Mouse (Mus musculus): Measurements from ENCODE around the gene Olfr825.
"Not testable (repeated sequence)": the region's sequence is repeated elsewhere in the genome, so short reads cannot be mapped to it uniquely, and the experiment has no call there.

The Olfr825 gene

GRCm38 (mm10) chr10:130166666-130167065, at the start of gene Olfr825:
Gene Olfr825, minus strand, starts transcription at chr10:130166766.
- no peak for DNase-seq

- no peak for DNase-seq
These were observed 47.7 kb upstream of the Olfr825 start, which contains the start of gene Olfr827 for GRCm38 (mm10) chr10:130214303-130214702. Gene Olfr827, minus strand, starts transcription at chr10:130214403.

- DNase-seq = no peak
These were observed 17.5 kb upstream of the Olfr825 start, which contains the start of gene Olfr826 for GRCm38 (mm10) chr10:130184086-130184485. Gene Olfr826, minus strand, starts transcription at chr10:130184186.

GRCm38 (mm10) chr10:130165196-130165595, 1.4 kb downstream of the Olfr825 start:
- no peak for DNase-seq

GRCm38 (mm10) chr10:130144121-130144520, 22.4 kb downstream of the Olfr825 start:
- DNase-seq = no peak

- DNase-seq = not testable (repeated sequence)
These were observed 24.1 kb downstream of the Olfr825 start for GRCm38 (mm10) chr10:130142481-130142880.

- DNase-seq = no peak
These were observed 31.8 kb downstream of the Olfr825 start for GRCm38 (mm10) chr10:130134811-130135210.

- not testable (repeated sequence) for DNase-seq
These were observed 36.7 kb downstream of the Olfr825 start, which contains the start of gene Olfr824 for GRCm38 (mm10) chr10:130129900-130130299. Gene Olfr824, minus strand, starts transcription at chr10:130130000.

GRCm38 (mm10) chr10:130116045-130116444, 50.5 kb downstream of the Olfr825 start:
- not testable (repeated sequence) for DNase-seq

GRCm38 (mm10) chr10:130115283-130115682, 51.3 kb downstream of the Olfr825 start, which contains the start of gene Olfr823:
Gene Olfr823, minus strand, starts transcription at chr10:130115383.
- DNase-seq = not testable (repeated sequence)
